Mouse (Mus musculus): Measurements from ENCODE around the gene Fam129b. TPM values are rescaled to one million over a fixed set of nuclear protein-coding genes. Genes with fewer than 3 reads are reported as not detected.
A peak's percentile ranks its signal among the peaks of the same experiment; 100 is the strongest.

Gene Fam129b
- polyA plus RNA-seq, 1 experiment: 22.9 TPM

GRCm38 (mm10) chr2:32859010-32859621, 16.8 kb upstream of the Fam129b start:
- H3K4me3 ChIP-seq (ENCODE audit: control insufficient read depth, insufficient read depth, low read length): no peak overlapping the region
- H3K27me3 ChIP-seq (ENCODE audit: control insufficient read depth, insufficient read depth, low read length): no peaks in the 10 kb centered on the region
- no peaks in the 10 kb centered on the region for H3K36me3 ChIP-seq (ENCODE audit: control insufficient read depth, insufficient read depth, low read length)
- TF ChIP-seq POLR2A (IDR thresholded peaks at IDR 0.05; ENCODE audit: control insufficient read depth, extremely low read depth, insufficient read depth, low read length, poor library complexity): no peak
- peak; percentile 88 for TF ChIP-seq CTCF (IDR thresholded peaks at IDR 0.05; ENCODE audit: borderline replicate concordance, control insufficient read depth, extremely low read depth, insufficient read depth, low read length, poor library complexity)
- 51% methylated on average over 10 of the region's 10 CpGs for WGBS
- no peaks in the 10 kb centered on the region for H3K4me1 ChIP-seq (replicated peaks; ENCODE audit: control insufficient read depth, insufficient read depth, low read length)
- H3K27ac ChIP-seq (ENCODE audit: control insufficient read depth, insufficient read depth, low read length): no peak overlapping the region
- peak; percentile 67 for DNase-seq

GRCm38 (mm10) chr2:32859622-32860012, 16.3 kb upstream of the Fam129b start:
- Histone ChIP-seq H3K27ac (ENCODE audit: control insufficient read depth, insufficient read depth, low read length) (no peak overlapping the region), H3K36me3 (ENCODE audit: control insufficient read depth, insufficient read depth, low read length) (no peaks in the 10 kb centered on the region), H3K4me3 (ENCODE audit: control insufficient read depth, insufficient read depth, low read length) (no peak overlapping the region), H3K27me3 (ENCODE audit: control insufficient read depth, insufficient read depth, low read length) (no peaks in the 10 kb centered on the region), H3K4me1 (replicated peaks; ENCODE audit: control insufficient read depth, insufficient read depth, low read length) (no peaks in the 10 kb centered on the region)
- WGBS: 93% methylated on average over 5 of the region's 5 CpGs
- TF ChIP-seq POLR2A (IDR thresholded peaks at IDR 0.05; ENCODE audit: control insufficient read depth, extremely low read depth, insufficient read depth, low read length, poor library complexity) (no peak), CTCF (IDR thresholded peaks at IDR 0.05; ENCODE audit: borderline replicate concordance, control insufficient read depth, extremely low read depth, insufficient read depth, low read length, poor library complexity) (no peak)
- no peak for DNase-seq

GRCm38 (mm10) chr2:32860799-32861198, 15.1 kb upstream of the Fam129b start:
- TF ChIP-seq CTCF (IDR thresholded peaks at IDR 0.05; ENCODE audit: borderline replicate concordance, control insufficient read depth, extremely low read depth, insufficient read depth, low read length, poor library complexity) (no peak), POLR2A (IDR thresholded peaks at IDR 0.05; ENCODE audit: control insufficient read depth, extremely low read depth, insufficient read depth, low read length, poor library complexity) (no peak)
- WGBS: 93% methylated on average over 8 of the region's 8 CpGs
- no peak overlapping the region for H3K27ac ChIP-seq (ENCODE audit: control insufficient read depth, insufficient read depth, low read length)
- H3K27me3 ChIP-seq (ENCODE audit: control insufficient read depth, insufficient read depth, low read length): no peaks in the 10 kb centered on the region
- H3K36me3 ChIP-seq (ENCODE audit: control insufficient read depth, insufficient read depth, low read length): no peaks in the 10 kb centered on the region
- no peak for DNase-seq
- H3K4me3 ChIP-seq (ENCODE audit: control insufficient read depth, insufficient read depth, low read length): no peak overlapping the region
- H3K4me1 ChIP-seq (replicated peaks; ENCODE audit: control insufficient read depth, insufficient read depth, low read length): no peaks in the 10 kb centered on the region

DNA sequence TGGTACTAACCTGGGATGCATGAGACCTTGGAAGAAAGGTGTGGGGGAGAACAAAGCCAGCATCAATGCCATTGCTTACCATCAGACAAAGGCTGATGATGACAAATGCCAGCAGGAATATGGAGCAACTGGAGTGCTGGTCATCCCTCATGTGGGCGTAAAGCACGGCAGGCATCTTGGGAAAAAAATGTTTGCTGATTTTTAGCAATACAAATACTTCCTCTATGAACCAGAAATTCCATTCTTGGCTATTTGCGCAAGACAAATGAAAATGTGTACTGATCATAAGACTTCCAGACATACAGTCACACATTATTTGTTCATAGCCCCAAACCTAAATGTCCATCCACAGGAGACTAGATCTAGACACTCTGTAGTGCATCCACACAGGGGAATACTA, 12.6 kb upstream of the Fam129b start:
- Histone ChIP-seq H3K27me3 (ENCODE audit: control insufficient read depth, insufficient read depth, low read length) (no peaks in the 10 kb centered on the region), H3K36me3 (ENCODE audit: control insufficient read depth, insufficient read depth, low read length) (no peaks in the 10 kb centered on the region), H3K27ac (ENCODE audit: control insufficient read depth, insufficient read depth, low read length) (no peak overlapping the region), H3K4me1 (replicated peaks; ENCODE audit: control insufficient read depth, insufficient read depth, low read length) (no peaks in the 10 kb centered on the region), H3K4me3 (ENCODE audit: control insufficient read depth, insufficient read depth, low read length) (no peak overlapping the region)
- TF ChIP-seq CTCF (IDR thresholded peaks at IDR 0.05; ENCODE audit: borderline replicate concordance, control insufficient read depth, extremely low read depth, insufficient read depth, low read length, poor library complexity) (no peak), POLR2A (IDR thresholded peaks at IDR 0.05; ENCODE audit: control insufficient read depth, extremely low read depth, insufficient read depth, low read length, poor library complexity) (no peak)
- 93% methylated on average over 3 of the region's 3 CpGs for WGBS
- no peak for DNase-seq

GRCm38 (mm10) chr2:32864755-32865154, 11.2 kb upstream of the Fam129b start:
- H3K27me3 ChIP-seq (ENCODE audit: control insufficient read depth, insufficient read depth, low read length): no peaks in the 10 kb centered on the region
- H3K4me1 ChIP-seq (replicated peaks; ENCODE audit: control insufficient read depth, insufficient read depth, low read length): peaks cover 2% of the 10 kb centered on the region; the same call in 1 of the 2 replicates
- TF ChIP-seq CTCF (IDR thresholded peaks at IDR 0.05; ENCODE audit: borderline replicate concordance, control insufficient read depth, extremely low read depth, insufficient read depth, low read length, poor library complexity) (no peak), POLR2A (IDR thresholded peaks at IDR 0.05; ENCODE audit: control insufficient read depth, extremely low read depth, insufficient read depth, low read length, poor library complexity) (no peak)
- 62% methylated on average over 2 of the region's 2 CpGs for WGBS
- no peak for DNase-seq
- H3K36me3 ChIP-seq (ENCODE audit: control insufficient read depth, insufficient read depth, low read length): no peaks in the 10 kb centered on the region
- H3K4me3 ChIP-seq (ENCODE audit: control insufficient read depth, insufficient read depth, low read length): no peak overlapping the region
- no peak overlapping the region for H3K27ac ChIP-seq (ENCODE audit: control insufficient read depth, insufficient read depth, low read length)

DNA sequence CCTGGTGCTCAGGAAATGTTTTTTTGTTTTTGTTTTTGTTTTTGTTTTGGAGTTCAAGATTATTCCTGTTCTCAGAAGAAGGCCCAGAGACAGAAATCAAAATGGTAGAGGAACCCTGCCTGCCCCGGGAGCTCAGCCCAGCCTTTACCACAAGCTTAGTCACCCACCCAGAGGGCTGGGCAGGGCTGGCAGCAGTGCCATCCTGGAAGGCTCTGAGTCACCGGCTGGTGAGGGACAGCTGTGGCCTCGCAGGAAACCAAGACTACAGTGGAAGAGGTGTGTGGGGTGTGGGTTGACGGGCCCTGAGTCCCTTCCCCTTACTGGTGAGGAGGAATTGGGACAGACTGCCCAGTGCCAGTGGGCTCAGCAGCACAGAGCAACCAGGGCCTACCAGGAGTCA, 8.6 kb upstream of the Fam129b start:
- Histone ChIP-seq H3K27ac (ENCODE audit: control insufficient read depth, insufficient read depth, low read length) (no peak overlapping the region), H3K4me1 (replicated peaks; ENCODE audit: control insufficient read depth, insufficient read depth, low read length) (peaks cover 8% of the 10 kb centered on the region; the same call in 1 of the 2 replicates), H3K4me3 (ENCODE audit: control insufficient read depth, insufficient read depth, low read length) (no peak overlapping the region), H3K36me3 (ENCODE audit: control insufficient read depth, insufficient read depth, low read length) (no peaks in the 10 kb centered on the region), H3K27me3 (ENCODE audit: control insufficient read depth, insufficient read depth, low read length) (no peaks in the 10 kb centered on the region)
- WGBS: 12% methylated on average over 4 of the region's 4 CpGs
- no peak for TF ChIP-seq POLR2A (IDR thresholded peaks at IDR 0.05; ENCODE audit: control insufficient read depth, extremely low read depth, insufficient read depth, low read length, poor library complexity)
- no peak for TF ChIP-seq CTCF (IDR thresholded peaks at IDR 0.05; ENCODE audit: borderline replicate concordance, control insufficient read depth, extremely low read depth, insufficient read depth, low read length, poor library complexity)
- DNase-seq: no peak

Measured in thymus, adult 2 months (tissue).